Mouse (Mus musculus) fat pad, adult 2 months (tissue): ENCODE measurements around the gene Dennd5b.
"Not testable (repeated sequence)": the region's sequence is repeated elsewhere in the genome, so short reads cannot be mapped to it uniquely, and the experiment has no call there.

Experiments used
- DNase-seq: peaks from one replicate; pipeline ENCODE4 v3.0.0-alpha.2; 2011; ENCODE audit warnings: low read depth, low spot score; ENCODE audit errors: extremely low read depth

The Dennd5b gene

DNA sequence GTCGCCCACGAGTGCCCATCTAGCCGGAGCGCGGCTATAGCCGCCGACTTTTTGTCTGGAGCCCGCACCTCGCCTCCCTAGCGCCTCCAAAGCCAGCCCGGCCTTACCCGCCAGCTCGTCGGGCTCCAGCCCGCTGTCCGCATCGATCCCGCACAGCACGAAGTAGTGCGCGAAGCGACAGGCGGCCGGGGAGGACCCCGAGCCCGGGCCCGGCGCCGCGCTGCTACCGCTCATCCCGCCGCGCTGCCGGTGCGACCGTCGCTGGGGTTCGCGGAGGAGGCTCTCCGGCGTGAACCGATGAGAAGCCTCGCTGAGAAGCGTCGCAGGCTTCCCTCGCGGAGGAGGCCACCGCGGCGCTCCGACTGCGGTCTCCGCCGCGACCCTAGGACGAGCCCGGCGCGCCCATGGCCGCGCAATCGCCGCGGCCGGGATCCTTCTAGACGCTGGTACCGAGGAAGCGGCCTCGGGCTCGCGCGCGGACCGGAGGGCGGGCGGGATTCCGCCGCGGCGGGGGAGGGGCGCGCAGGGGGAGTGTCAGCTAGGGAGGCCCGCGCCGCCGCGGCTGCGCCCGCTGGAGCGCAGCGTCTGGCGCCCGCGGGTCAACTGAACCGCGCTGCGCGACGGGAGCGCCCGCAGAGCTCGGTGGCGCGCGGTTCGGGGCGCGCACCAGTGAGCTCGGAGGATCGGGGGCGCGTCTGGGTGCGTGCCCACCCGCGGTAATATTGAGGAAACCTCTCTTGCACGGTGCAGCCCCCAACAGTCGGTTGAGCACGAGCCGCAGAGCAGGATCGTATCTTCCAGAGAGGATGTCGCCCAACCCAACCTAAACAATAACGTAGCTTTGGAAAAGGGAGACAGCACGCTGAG, at the start of gene Dennd5b:
Gene Dennd5b (minus strand): TSS at position 605 of the 867 bp plus-strand sequence.
- no peak for DNase-seq

GRCm38 (mm10) chr6:149148436-149149229, 47.2 kb upstream of the Dennd5b start:
- DNase-seq, result no peak

DNA sequence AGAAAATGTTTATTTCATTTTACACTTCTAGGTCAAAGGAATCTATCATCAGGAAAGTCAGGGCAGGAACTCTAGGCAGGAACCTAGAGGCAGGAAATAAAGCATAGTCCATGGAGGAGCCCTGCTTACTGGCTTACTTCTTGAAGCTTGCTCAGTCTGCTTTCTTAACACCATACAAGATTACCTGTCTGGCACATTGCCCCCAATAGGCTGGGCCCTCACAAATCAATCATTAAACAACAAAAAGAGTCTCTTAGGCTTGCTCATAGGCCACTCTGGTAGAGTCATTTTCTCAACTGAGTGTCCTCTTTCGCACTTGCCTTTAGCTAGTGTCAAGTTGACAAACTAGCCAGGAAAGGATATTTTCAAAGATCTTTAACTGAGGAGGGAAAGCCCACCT, 43.7 kb upstream of the Dennd5b start:
- no peak for DNase-seq

GRCm38 (mm10) chr6:149141393-149142173, 40.1 kb upstream of the Dennd5b start:
- no peak for DNase-seq

DNA sequence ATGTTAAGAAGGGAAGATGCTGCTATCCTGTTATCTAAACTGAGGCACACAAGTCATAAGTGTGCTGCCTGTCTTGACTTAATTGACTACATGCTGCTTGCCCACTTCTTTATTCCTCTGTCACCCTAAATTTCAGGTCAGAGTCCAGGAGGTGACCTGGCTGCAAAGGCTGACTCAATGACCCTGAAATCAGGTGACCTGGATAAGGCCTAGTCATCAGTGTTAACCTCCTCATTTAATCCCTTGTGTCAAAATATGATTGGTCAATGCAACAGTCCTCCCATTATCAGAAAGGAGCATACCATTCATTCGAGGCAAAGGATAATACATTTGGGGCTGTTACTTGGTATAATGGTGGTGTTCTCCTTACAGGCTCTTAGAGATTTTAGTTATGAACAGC, 38.0 kb upstream of the Dennd5b start, which contains the start of gene Etfbkmt:
Gene Etfbkmt (plus strand): TSS at position 379 of the 400 bp plus-strand sequence.
- no peak for DNase-seq

DNA sequence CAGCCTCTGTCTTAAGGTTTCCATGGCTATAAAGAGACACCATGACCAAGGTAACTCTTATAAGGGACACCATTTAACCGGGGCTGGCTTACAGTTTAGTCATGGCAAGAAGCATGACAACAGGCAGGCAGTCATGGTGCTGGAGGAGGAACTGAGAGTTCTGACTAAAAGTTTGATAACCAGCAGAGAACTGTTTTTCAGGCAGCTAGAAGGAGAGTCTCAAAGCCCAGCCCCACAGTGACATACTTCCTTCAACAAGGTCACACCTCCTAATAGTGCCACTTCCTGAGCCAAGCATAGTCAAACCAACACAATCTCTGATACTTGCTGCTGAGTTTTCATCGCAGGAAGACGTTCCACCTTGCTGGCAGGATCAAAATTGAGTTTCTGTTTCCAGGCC, 37.5 kb upstream of the Dennd5b start:
- no peak for DNase-seq

DNA sequence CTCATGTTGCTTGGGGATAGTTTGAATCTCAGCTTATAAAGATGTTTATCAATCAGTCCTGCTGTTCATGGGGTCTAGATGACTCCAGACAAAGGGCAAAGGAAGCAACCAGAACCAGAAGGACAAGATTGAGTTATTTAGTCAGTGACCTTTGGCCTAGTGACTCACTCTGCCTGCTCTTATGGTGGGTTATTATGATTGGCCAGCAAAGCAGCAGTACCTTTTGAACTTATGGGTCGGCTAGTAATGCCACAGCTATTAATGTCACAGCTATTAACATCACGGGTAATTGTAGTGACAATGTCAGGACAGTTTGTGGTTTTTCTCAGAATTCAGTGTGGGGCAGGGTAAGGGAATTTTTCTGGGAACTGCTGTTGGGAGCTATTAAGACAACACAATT, 36.5 kb upstream of the Dennd5b start:
- DNase-seq, result no peak

DNA sequence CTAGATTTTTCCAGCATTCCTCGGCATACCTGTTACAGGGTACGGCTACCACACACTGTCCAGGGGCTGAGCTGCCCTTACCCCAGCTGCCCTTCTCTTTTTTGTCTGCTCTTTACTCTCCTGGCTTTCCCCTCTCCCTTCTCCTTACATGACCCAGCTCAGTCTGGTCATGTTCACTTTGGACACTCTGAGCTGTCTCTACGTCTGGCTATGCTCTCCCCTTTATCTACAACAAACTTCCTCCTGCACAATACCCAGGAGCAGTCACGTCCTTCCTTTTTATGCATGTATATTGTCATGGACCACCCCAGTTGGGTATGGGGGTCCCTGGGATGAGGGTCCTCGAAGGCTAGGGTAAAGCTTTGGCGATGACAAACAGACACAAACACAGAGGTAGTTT, 34.2 kb upstream of the Dennd5b start:
- no peak for DNase-seq

GRCm38 (mm10) chr6:149134391-149135150, 33.1 kb upstream of the Dennd5b start:
- DNase-seq, result no peak

- no peak for DNase-seq
These were observed 31.0 kb upstream of the Dennd5b start for GRCm38 (mm10) chr6:149132311-149133077.

DNA sequence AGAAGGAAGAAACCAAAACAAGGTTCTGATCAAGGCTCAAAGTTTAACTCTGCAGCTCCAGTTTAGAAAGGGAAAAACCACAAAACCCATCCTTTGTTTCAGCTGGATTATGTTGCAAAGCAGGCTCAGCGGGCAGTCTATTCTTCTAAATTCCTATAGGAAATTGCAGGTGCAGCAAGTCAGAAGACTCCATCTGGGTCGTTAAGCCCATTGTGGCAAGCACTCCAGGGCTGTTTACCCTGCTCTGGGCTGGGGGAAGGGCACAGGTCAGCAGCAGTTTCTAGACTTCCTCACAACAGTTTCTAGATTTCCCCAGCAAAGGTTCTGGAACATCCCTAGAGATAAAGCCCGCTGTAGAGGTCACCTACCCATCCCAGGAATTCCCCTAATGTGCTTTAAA, 29.6 kb upstream of the Dennd5b start:
- no peak for DNase-seq

DNA sequence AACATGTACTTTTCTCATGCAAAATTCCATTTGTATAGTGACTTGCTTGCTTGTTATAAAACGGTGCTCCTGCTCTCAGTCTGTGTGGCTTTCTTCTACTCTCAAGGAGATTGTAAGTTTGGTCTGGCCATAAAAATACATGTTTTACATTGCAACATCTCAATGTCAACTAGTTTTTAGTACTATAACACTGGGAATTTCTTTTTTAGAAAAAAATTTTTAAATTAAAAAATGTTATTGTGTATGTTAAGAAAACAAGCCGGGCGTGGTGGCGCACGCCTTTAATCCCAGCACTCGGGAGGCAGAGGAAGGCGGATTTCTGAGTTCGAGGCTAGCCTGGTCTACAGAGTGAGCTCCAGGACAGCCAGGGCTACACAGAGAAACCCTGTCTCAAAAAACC, 28.4 kb upstream of the Dennd5b start, which contains the start of gene Gm10203:
Gene Gm10203 (plus strand): TSS at position 301 of the 400 bp plus-strand sequence.
- not testable (repeated sequence) for DNase-seq

GRCm38 (mm10) chr6:149126675-149127074, 25.2 kb upstream of the Dennd5b start:
- no peak for DNase-seq

DNA sequence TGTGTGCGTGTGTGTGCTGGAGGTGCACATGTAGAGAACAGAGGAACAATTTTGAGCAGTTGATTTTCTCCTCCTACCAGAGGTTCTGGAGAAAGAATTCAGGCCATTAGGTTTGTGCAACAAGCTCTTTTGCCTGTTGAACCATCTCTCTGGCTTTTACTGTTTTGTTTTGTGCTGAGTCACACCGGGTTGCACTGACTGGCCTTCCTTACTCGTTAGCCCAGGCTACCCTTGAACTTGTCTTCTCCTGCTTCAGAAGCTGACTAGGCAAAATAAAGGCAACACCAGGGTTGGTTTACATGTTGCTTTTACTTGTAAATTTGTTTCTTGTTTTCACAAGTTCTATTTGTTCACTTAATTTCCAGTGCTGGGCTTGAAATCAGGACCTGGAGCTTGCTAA, 21.6 kb upstream of the Dennd5b start:
- DNase-seq, result no peak

DNA sequence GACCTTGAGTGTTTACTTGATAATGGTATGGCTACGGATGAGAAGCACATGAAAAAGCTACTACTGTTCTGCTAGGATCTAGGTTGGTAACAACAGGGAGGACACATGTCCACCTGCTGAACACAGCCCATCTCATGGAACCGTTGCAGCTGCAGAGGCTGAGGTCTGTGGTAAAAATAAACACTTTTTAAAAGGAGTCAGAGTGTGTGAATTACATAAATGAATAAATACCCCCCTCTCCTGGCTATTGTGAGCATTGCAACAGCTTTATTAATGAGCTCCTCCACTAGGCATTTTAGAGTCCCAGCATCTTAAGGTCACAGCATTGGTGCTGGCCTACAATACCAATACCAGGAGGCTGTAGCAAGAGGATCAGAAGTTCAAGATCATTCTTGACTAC, 18.4 kb upstream of the Dennd5b start:
- DNase-seq, result no peak

- DNase-seq, result no peak
These were observed 17.5 kb upstream of the Dennd5b start for GRCm38 (mm10) chr6:149118935-149119334.

GRCm38 (mm10) chr6:149116992-149117391, 15.5 kb upstream of the Dennd5b start:
- no peak for DNase-seq

DNA sequence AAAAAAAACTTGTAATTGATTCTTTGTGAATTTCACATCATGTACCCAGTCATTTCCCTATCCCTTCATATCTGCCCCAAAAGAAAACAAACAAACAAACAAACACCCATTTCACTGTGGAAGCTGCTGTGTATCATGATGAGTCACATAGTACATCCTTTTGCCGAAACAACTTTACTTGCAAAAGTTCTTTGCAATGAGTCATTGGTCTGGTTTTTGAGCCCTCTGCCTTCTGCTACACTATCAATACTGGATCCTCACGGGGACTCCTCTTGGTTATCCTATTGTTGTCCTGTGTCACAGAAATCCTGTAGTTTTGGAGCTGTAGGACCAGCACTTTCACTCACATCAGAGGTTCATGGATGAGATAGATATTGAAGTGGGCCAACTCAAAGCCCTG, 7.4 kb upstream of the Dennd5b start:
- no peak for DNase-seq

GRCm38 (mm10) chr6:149107615-149108014, 6.1 kb upstream of the Dennd5b start:
- DNase-seq, result no peak

DNA sequence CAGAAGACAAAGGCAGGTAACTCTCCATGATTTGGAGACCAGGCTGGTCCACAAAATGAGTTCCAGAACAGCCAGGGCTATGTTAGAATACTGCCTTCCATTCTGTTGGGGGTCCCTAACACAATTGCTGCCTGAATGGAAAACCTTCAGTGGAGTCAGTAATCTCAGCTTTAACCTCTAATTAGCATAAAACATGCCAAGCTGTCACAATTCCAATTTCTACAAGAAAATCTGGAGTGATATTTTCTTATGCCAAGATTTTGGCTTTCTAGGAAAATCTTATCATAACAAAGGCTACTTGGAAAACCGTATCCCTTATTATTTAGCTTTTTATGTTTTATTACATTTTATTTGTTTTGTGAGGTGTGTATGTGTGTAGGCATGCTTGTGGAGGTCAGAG, 2.0 kb upstream of the Dennd5b start:
- DNase-seq, result no peak
